Mouse (Mus musculus) cerebellum, adult 2 months (tissue): ENCODE measurements at regions not wholly inside any gene's neighbourhood (a gene's known extent, or its start where the extent isn't known, plus 50 kb on each side); places are given as distances from the start of the nearest gene placed in this dataset.

Source experiments
- CTCF ChIP-seq: fragments of 200-500 bp; IDR thresholded peaks from 2 replicates; pipeline ENCODE4 v1.5.1; 2011; ENCODE audit warnings: low read depth, mild to moderate bottlenecking, control low read depth, low read length, moderate library complexity, borderline replicate concordance; ENCODE audit not compliant: insufficient read depth
- POLR2A ChIP-seq: fragments of 200-500 bp; IDR thresholded peaks from 2 replicates; pipeline ENCODE4 v1.6.1; 2011; ENCODE audit warnings: low read length, control low read depth, borderline replicate concordance; ENCODE audit not compliant: insufficient read depth

DNA sequence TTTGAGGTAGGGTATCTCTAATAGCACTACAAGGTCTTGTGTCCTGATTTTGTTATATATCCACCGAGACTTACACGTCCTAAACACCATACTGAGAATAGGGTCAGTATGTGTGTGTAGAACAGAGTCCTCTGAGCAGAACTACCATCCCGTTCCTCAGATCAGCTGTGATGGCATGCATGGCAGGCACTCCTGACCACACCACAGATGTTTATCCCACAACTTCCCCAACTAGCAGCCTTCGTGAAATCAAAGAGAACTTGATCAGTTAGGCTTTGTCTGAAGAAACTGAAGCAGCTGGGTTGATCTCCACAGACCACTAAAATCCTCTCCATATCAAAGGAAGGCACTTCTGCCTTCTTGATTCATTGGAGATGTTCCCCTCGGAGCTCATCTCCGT, 68.3 kb upstream of the Pitrm1 start:
- TF ChIP-seq CTCF: no peak
- TF ChIP-seq POLR2A: no peak
